ENCODE assay signal across 16 mouse cellular contexts in genomic region chr5:128593446-128593845, GRCm38 (mm10). TPM values are rescaled to one million over a fixed set of nuclear protein-coding genes. Genes with fewer than 3 reads are reported as not detected.
"Had no signal": no experiment of that assay in that cellular context is flagged by ENCODE, and none has a peak within 500 bp of the region (broad histone marks: within the 10 kb centered on the region; RNA-seq: fewer than 3 reads in every experiment).

No protein-coding gene starts in this region.

- H3K36me3 ChIP-seq: midbrain, embryonic 13.5 days; midbrain, embryonic 15.5 days; neural tube, embryonic 12.5 days; stomach, embryonic 15.5 days had no signal

- H3K4me2 ChIP-seq: lung, embryonic 14.5 days; midbrain, embryonic 11.5 days; midbrain, embryonic 13.5 days; midbrain, embryonic 15.5 days; neural tube, embryonic 12.5 days; stomach, embryonic 15.5 days had no signal

- H3K9me3 ChIP-seq: midbrain, embryonic 13.5 days; midbrain, embryonic 15.5 days; neural tube, embryonic 12.5 days; stomach, embryonic 15.5 days had no signal

- DNase-seq: lung, adult 18-20 months; lung, embryonic 14.5 days; lung, postnatal 10 days; lung, postnatal 4 days; right cerebral cortex, postnatal 14 days; thymus, adult 2 months; thymus, postnatal 25 days had no signal

- H3K27me3 ChIP-seq: neural tube, embryonic 12.5 days had no signal

- ATAC-seq: midbrain, embryonic 13.5 days; midbrain, embryonic 15.5 days had no signal

- H3K9ac ChIP-seq: liver, embryonic 14.5 days; lung, embryonic 14.5 days; midbrain, embryonic 13.5 days; midbrain, embryonic 15.5 days; neural tube, embryonic 12.5 days; stomach, embryonic 15.5 days had no signal

- H3K4me3 ChIP-seq: midbrain, embryonic 13.5 days; midbrain, embryonic 15.5 days; myocyte; neural tube, embryonic 12.5 days; stomach, embryonic 15.5 days had no signal

- H3K27ac ChIP-seq: liver, embryonic 14.5 days; midbrain, embryonic 13.5 days; midbrain, embryonic 15.5 days; neural tube, embryonic 12.5 days; stomach, embryonic 15.5 days; stomach, postnatal 0 days had no signal

RNA-seq across cellular contexts. Expression of gene Fzd10, which starts 7.2 kb away (rescaled TPM):
- polyA plus RNA-seq: liver, embryonic 16.5 days; myocyte had no signal
